Mouse (Mus musculus) midbrain, postnatal 0 days (tissue): Measurements from ENCODE around the gene Spert. TPM values are rescaled to one million over a fixed set of nuclear protein-coding genes. Genes with fewer than 3 reads are reported as not detected.

Source experiments
- ATAC-seq: fragments of 200-750 bp; cut with Nextera tagmentation; 2 replicates; pipeline ENCODE4 v1.8.0; 2017; ENCODE audit warnings: moderate number of reproducible peaks, mild to moderate bottlenecking, moderate TSS enrichment, moderate library complexity; ENCODE audit not compliant: low FRiP score
- DNase-seq: peaks from one replicate; pipeline ENCODE4 v3.0.0-alpha.2; 2015; ENCODE audit warnings: low spot score
- H3K27ac ChIP-seq: fragments of 300-500 bp; sonication (generic); 2 replicates; pipeline ENCODE4 v1.5.1; 2014; ENCODE audit warnings: low read depth, mild to moderate bottlenecking, low read length, mixed read lengths
- H3K27me3 ChIP-seq: fragments of 300-500 bp; sonication (generic); 2 replicates; pipeline ENCODE4 v1.6.1; 2014; ENCODE audit warnings: low read length, control low read depth, mixed read lengths; ENCODE audit not compliant: insufficient read depth
- H3K36me3 ChIP-seq: fragments of 300-500 bp; sonication (generic); 2 replicates; pipeline ENCODE4 v1.6.1; 2014; ENCODE audit warnings: low read length, control low read depth, mixed read lengths; ENCODE audit not compliant: insufficient read depth
- H3K4me1 ChIP-seq: fragments of 300-500 bp; sonication (generic); 2 replicates; pipeline ENCODE4 v1.6.1; 2014; ENCODE audit warnings: mild to moderate bottlenecking, control low read depth, antibody characterized with exemption, low read length, mixed read lengths; ENCODE audit not compliant: insufficient read depth
- H3K4me2 ChIP-seq: fragments of 300-500 bp; sonication (generic); 2 replicates; pipeline ENCODE4 v1.6.1; 2014; ENCODE audit warnings: low read depth, mild to moderate bottlenecking, low read length, mixed read lengths; ENCODE audit not compliant: poor library complexity, severe bottlenecking
- H3K4me3 ChIP-seq: fragments of 300-500 bp; sonication (generic); 2 replicates; pipeline ENCODE4 v1.5.1; 2014; ENCODE audit warnings: low read depth, mild to moderate bottlenecking, low read length, moderate library complexity
- H3K9ac ChIP-seq: fragments of 300-500 bp; sonication (generic); replicated peaks from 2 replicates; pipeline ENCODE4 v1.6.1; 2014; ENCODE audit warnings: mild to moderate bottlenecking, low read length, moderate library complexity, mixed read lengths; ENCODE audit not compliant: poor library complexity, severe bottlenecking
- H3K9me3 ChIP-seq: fragments of 300-500 bp; sonication (generic); 2 replicates; pipeline ENCODE4 v1.6.1; 2016; ENCODE audit warnings: low read length, control low read depth
- CTCF ChIP-seq: IDR thresholded peaks from 2 replicates; pipeline ENCODE4 v1.5.1; 2016; ENCODE audit warnings: antibody characterized with exemption, mild to moderate bottlenecking
- WGBS: fragments of 180-500 bp; shearing (Covaris S2); extraction: QIAGEN DNeasy Blood & Tissue Kit; methylation state at CpG from one replicate; pipeline ENCODE4 v1.1.7; 2014; 5-methylcytosine and 5-hydroxymethylcytosine counted together
- polyA plus RNA-seq: library from polyadenylated mRNA; unstranded; fragments of >200 nt; fragmentation: Nextera tagmentation; extraction: Ambion mirVana; gene quantifications from 2 replicates; pipeline ENCODE4 v1.2.1, GENCODE M21; 2015
- total RNA-seq: library from RNA; depleted of rRNA; stranded (reverse); fragments of >200 nt; gene quantifications from 2 replicates; pipeline ENCODE4 v1.2.3, GENCODE M21; 2014; rRNA removed

Spert gene
- total RNA-seq, result not detected in 2 replicates
- not detected in 2 replicates for polyA plus RNA-seq

DNA sequence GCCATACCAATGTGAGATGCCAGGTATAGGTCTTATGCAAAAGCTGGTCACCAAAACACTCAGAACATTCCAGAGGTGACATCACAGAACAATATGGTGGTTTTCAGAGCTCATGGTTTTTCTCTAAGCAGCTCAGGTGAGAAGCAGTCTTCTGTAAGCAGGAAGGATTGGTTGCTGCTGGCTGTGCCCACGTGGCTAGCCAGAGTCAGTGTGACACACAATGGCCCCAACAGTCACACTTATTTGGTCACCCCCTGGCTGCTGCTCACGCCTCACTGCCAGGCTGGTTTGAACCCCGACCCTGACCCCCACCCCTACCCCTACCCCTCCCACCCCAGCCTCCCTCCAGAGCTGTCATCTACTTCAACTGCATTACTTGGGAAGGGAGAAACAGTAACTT, at the start of gene Spert:
Gene Spert (minus strand): TSS at position 139 of the 400 bp plus-strand sequence.
- ATAC-seq (no peak), DNase-seq (no peak)
- WGBS, result 74% methylated on average over 3 of the region's 3 CpGs
- Histone ChIP-seq H3K4me3 (no peak within 1 kb of the TSS), H3K27me3 (no peaks in the 10 kb centered on the region), H3K27ac (no peak within 1 kb of the TSS), H3K9ac (no peak within 1 kb of the TSS), H3K4me1 (no peaks in the 10 kb centered on the region), H3K4me2 (no peak within 1 kb of the TSS), H3K36me3 (no peaks in the 10 kb centered on the region), H3K9me3 (no peaks in the 10 kb centered on the region)
- no peak for TF ChIP-seq CTCF

DNA sequence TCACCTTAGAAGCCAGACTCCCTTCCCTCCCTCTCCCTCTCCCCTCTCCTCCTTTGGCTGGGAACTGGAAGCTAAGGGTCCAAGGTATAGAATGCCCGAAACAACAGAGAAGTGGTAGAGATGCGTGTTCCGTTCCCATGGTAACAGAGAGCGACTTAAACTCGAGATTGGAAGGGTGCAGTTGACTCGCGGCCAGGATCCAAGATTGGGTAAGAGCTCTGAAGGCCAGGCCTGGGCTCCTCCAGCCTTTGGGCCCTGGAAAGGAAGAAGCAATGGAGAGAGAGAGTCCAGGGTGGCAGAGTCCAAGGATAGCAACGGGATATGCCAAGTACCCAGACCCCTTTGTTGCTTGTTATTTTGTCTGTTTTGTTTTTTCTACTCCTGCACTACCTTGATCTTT, 49.2 kb upstream of the Spert start, which contains the start of gene Erich6b:
Gene Erich6b (plus strand): TSS at position 180 of the 400 bp plus-strand sequence.
- H3K9me3 ChIP-seq, result no peaks in the 10 kb centered on the region
- no peak for TF ChIP-seq CTCF
- DNase-seq (no peak), ATAC-seq (no peak)
- H3K4me1 ChIP-seq, result peaks cover 5% of the 10 kb centered on the region
- H3K9ac ChIP-seq, result no peak within 1 kb of the TSS
- H3K4me3 ChIP-seq, result no peak within 1 kb of the TSS
- no peaks in the 10 kb centered on the region for H3K27me3 ChIP-seq
- WGBS, result 52% methylated on average over 8 of the region's 8 CpGs
- no peak within 1 kb of the TSS for H3K4me2 ChIP-seq
- H3K36me3 ChIP-seq, result no peaks in the 10 kb centered on the region
- H3K27ac ChIP-seq, result no peak within 1 kb of the TSS

DNA sequence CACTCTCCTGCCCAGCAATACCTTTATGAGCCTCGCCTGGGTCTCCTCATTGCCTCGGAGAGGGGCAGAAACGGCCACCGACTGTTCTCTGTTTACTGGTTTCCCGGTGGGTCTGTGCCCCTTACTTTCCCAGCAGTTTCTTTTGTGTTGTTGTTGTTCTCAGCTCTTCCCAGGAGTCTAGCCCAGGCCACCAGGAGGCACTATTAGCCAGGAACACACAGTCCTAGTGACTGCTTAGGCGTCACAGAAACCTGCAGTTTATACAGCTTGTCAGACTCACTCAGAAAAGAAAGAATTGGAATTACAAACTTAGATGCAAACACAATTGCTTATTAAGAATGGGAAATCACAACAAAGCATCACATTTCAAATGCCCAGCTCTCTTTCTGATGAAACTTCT, 48.5 kb upstream of the Spert start:
- Histone ChIP-seq H3K9me3 (no peaks in the 10 kb centered on the region), H3K9ac (no peak overlapping the region), H3K27ac (no peak overlapping the region), H3K27me3 (no peaks in the 10 kb centered on the region), H3K36me3 (no peaks in the 10 kb centered on the region), H3K4me2 (no peak overlapping the region), H3K4me1 (peaks cover 3% of the 10 kb centered on the region; the same call in 1 of the 2 replicates), H3K4me3 (no peak overlapping the region)
- DNase-seq (no peak), ATAC-seq (no peak)
- 65% methylated on average over 6 of the region's 6 CpGs for WGBS
- TF ChIP-seq CTCF, result peak; percentile 54

DNA sequence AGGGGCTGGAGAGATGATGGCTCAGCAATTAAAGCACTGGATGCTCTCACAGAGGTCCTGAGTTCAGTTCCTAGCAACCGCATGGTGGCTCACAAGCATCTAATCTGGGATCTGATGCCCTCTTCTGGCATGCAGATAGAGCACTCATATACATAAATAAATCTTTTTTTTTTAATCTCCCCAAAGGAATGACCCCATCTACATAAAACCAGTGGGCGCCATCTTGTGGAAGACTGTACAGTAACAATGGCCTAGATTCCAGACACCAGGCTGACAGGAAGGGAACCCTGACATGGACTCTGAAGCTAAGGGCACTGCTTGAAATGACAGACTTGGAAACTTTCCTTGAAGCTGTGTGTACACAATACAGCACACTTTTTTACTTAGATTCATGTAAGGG, 47.9 kb upstream of the Spert start:
- H3K27ac ChIP-seq, result no peak overlapping the region
- H3K4me2 ChIP-seq, result no peak overlapping the region
- H3K36me3 ChIP-seq, result no peaks in the 10 kb centered on the region
- H3K4me3 ChIP-seq, result no peak overlapping the region
- DNase-seq (peak; percentile 57), ATAC-seq (no peak)
- H3K27me3 ChIP-seq, result no peaks in the 10 kb centered on the region
- 90% methylated on average over 2 of the region's 2 CpGs for WGBS
- H3K4me1 ChIP-seq, result no peaks in the 10 kb centered on the region
- H3K9me3 ChIP-seq, result no peaks in the 10 kb centered on the region
- peak; percentile 56 for TF ChIP-seq CTCF
- H3K9ac ChIP-seq, result no peak overlapping the region

DNA sequence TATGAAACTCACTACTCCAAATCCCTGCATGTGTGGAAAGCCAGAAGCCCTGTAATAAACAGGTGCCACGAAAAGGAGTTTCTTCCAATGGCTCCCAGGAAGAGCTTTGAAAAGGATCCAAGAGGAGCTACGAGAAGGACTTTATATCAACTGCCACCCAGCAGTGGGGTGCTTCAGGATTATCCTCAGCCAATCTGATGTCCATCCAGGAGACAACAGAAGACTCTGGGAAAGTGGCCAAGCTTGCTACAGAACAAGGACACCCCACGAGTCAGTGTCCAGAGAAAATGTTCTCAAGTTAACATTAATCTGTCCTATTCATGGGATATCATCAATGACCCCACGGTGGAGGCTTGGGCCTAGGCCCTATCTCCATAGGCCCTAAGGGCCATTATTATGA, 44.7 kb upstream of the Spert start:
- no peaks in the 10 kb centered on the region for H3K9me3 ChIP-seq
- H3K27ac ChIP-seq, result no peak overlapping the region
- H3K9ac ChIP-seq, result no peak overlapping the region
- no peaks in the 10 kb centered on the region for H3K4me1 ChIP-seq
- ATAC-seq (no peak), DNase-seq (peak; percentile 60)
- H3K36me3 ChIP-seq, result no peaks in the 10 kb centered on the region
- H3K4me2 ChIP-seq, result no peak overlapping the region
- WGBS, result 67% methylated on average over 4 of the region's 4 CpGs
- H3K27me3 ChIP-seq, result no peaks in the 10 kb centered on the region
- no peak overlapping the region for H3K4me3 ChIP-seq
- no peak for TF ChIP-seq CTCF

DNA sequence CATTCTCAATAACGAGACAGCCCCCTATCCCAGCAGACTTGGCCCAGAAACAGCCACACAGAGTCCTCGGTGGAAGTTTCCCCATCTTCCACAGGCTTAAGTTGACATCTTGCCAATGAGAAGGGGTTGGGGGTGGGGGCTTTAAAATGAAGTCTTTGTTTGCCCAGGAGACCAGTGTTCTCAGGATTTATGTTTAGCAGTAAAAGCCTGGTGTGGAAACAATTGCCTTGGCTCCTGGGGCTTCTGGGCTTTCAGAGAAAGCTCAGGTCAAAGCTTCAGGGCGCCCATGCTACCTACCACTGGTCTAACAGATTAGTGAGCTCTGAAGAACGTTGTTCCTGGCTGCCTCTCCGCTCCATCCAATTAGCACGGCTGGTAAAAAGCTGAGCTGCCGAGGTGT, 43.2 kb upstream of the Spert start:
- no peak overlapping the region for H3K4me3 ChIP-seq
- DNase-seq (no peak), ATAC-seq (no peak)
- H3K4me2 ChIP-seq, result no peak overlapping the region
- TF ChIP-seq CTCF, result no peak
- H3K4me1 ChIP-seq, result no peaks in the 10 kb centered on the region
- H3K9me3 ChIP-seq, result no peaks in the 10 kb centered on the region
- H3K36me3 ChIP-seq, result no peaks in the 10 kb centered on the region
- H3K27me3 ChIP-seq, result no peaks in the 10 kb centered on the region
- 29% methylated on average over 7 of the region's 7 CpGs for WGBS
- no peak overlapping the region for H3K9ac ChIP-seq
- H3K27ac ChIP-seq, result no peak overlapping the region
